Mouse (Mus musculus) heart, postnatal 0 days (tissue): ENCODE measurements at regions not wholly inside any gene's neighbourhood (a gene's known extent, or its start where the extent isn't known, plus 50 kb on each side); places are given as distances from the start of the nearest gene placed in this dataset.

Source experiments
- CTCF ChIP-seq: IDR thresholded peaks from 2 replicates; pipeline ENCODE4 v1.5.1; 2016; ENCODE audit warnings: antibody characterized with exemption, control low read depth, low read depth
- EP300 ChIP-seq: IDR thresholded peaks from 2 replicates; pipeline ENCODE4 v1.6.1; 2016; ENCODE audit warnings: antibody characterized with exemption, low read depth

DNA sequence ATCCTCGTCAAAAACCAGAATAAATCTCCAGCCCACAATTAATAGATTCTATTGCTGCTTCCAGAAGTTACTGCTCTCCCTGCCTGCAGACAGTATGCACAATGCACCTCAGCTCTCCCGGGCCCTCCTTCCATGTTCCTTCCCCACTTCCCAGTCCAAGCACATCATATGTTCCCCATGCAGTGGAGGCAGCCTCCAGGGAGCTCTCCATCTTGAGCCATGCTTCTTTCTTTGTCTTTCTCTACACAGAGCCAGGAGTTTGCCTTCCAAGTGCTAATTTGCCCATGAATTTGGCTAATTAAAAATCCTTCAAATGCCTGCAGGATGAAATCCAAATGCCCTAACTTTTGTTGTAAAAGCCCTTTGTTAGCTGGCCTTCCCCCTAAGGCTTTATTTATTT, 166.9 kb downstream of the 1190002N15Rik start:
- TF ChIP-seq CTCF (no peak), EP300 (no peak)
